Mouse (Mus musculus): Measurements from ENCODE around the gene Urb2.

GRCm38 (mm10) chr8:124088092-124088613, 66.8 kb downstream of the Urb2 start:
- TF ChIP-seq CTCF (IDR thresholded peaks at IDR 0.05; ENCODE audit: borderline replicate concordance, insufficient read depth, low read length) (no peak), POLR2A (IDR thresholded peaks at IDR 0.05; ENCODE audit: low read depth, low read length) (no peak)

Measured in embryonic fibroblast, embryonic 13.5 days (primary cell).